Mouse (Mus musculus): Measurements from ENCODE around the gene Dthd1.

Gene Dthd1

GRCm38 (mm10) chr5:62858282-62858681 lies 44.7 kb downstream of the Dthd1 start:
- peak in 1 of 2 experiments; percentile 26 for DNase-seq (ENCODE audit: low read depth in 1 of 2, low spot score in 2 of 2)

GRCm38 (mm10) chr5:62864348-62864747 lies 50.7 kb downstream of the Dthd1 start:
- no peak for DNase-seq (ENCODE audit: low read depth in 1 of 2, low spot score in 2 of 2)

GRCm38 (mm10) chr5:62867003-62867402 lies 53.4 kb downstream of the Dthd1 start:
- DNase-seq (ENCODE audit: low read depth in 1 of 2, low spot score in 2 of 2), result no peak

GRCm38 (mm10) chr5:62879530-62879929 lies 65.9 kb downstream of the Dthd1 start:
- DNase-seq (ENCODE audit: low read depth in 1 of 2, low spot score in 2 of 2), result no peak

GRCm38 (mm10) chr5:62895326-62895725 lies 81.7 kb downstream of the Dthd1 start:
- no peak for DNase-seq (ENCODE audit: low read depth in 1 of 2, low spot score in 2 of 2)

GRCm38 (mm10) chr5:62906954-62907353 lies 93.3 kb downstream of the Dthd1 start:
- no peak for DNase-seq (ENCODE audit: low read depth in 1 of 2, low spot score in 2 of 2)

- no peak for DNase-seq (ENCODE audit: low read depth in 1 of 2, low spot score in 2 of 2)
Observed at GRCm38 (mm10) chr5:62909074-62909473, 95.5 kb downstream of the Dthd1 start.

GRCm38 (mm10) chr5:62924616-62925015 lies 111.0 kb downstream of the Dthd1 start:
- no peak for DNase-seq (ENCODE audit: low read depth in 1 of 2, low spot score in 2 of 2)

Measured in monocyte, adult 2 months (primary cell).